Mouse (Mus musculus) midbrain, embryonic 15.5 days (tissue): ENCODE data around the gene Prkar2a. TPM values are rescaled to one million over a fixed set of nuclear protein-coding genes. Genes with fewer than 3 reads are reported as not detected.

ENCODE experiments used
- microRNA-seq: library from miRNA; unstranded; fragments of <30 nt; microRNA quantifications from one replicate; pipeline ENCODE4, GENCODE M21; 2016
- polyA plus RNA-seq: library from polyadenylated mRNA; unstranded; fragments of >200 nt; fragmentation: Nextera tagmentation; extraction: Ambion mirVana; gene quantifications from 2 replicates; pipeline ENCODE4 v1.2.1, GENCODE M21; 2015

The Prkar2a gene
- polyA plus RNA-seq, 1 experiment from 2014 or later: 67.7 TPM

Small RNA genes lying within 50 kb of the gene (microRNA-seq; reads per million reads assigned to microRNA genes)
- not detected for gene Gm26298

Other genes starting within 250 kb of the Prkar2a start
- gene Ccdc71, start 228.8 kb upstream of the Prkar2a start, polyA plus RNA-seq: 70.2 and 71.4 TPM in 2 replicates
- gene Klhdc8b, start 227.7 kb upstream of the Prkar2a start, polyA plus RNA-seq: 82.8 and 87.3 TPM in 2 replicates
- 19.1 and 22.7 TPM in 2 replicates for gene Lamb2, start 209.6 kb upstream of the Prkar2a start, polyA plus RNA-seq
- 87.1 and 94.3 TPM in 2 replicates for gene Usp19, start 198.7 kb upstream of the Prkar2a start, polyA plus RNA-seq
- gene Qars, start 181.6 kb upstream of the Prkar2a start, polyA plus RNA-seq: 64.0 and 64.6 TPM in 2 replicates
- gene Qrich1, start 172.5 kb upstream of the Prkar2a start, polyA plus RNA-seq: 132 and 133 TPM in 2 replicates
- 101 TPM in 2 replicates for gene Impdh2, start 129.0 kb upstream of the Prkar2a start, polyA plus RNA-seq
- 75.2 and 76.8 TPM in 2 replicates for gene Ndufaf3, start 121.9 kb upstream of the Prkar2a start, polyA plus RNA-seq
- 336 and 351 TPM in 2 replicates for gene Dalrd3, start 119.4 kb upstream of the Prkar2a start, polyA plus RNA-seq
- 404 and 429 TPM in 2 replicates for gene Wdr6, start 110.6 kb upstream of the Prkar2a start, polyA plus RNA-seq
- 32.7 and 38.5 TPM in 2 replicates for gene P4htm, start 91.6 kb upstream of the Prkar2a start, polyA plus RNA-seq
- gene Arih2, start 39.9 kb upstream of the Prkar2a start, polyA plus RNA-seq: 51.7 and 53.3 TPM in 2 replicates
- 43.2 and 45.1 TPM in 2 replicates for gene Slc25a20, start 27.2 kb upstream of the Prkar2a start, polyA plus RNA-seq
- gene Ip6k2, start 94.5 kb downstream of the Prkar2a start, polyA plus RNA-seq: 230 and 239 TPM in 2 replicates
- 34.9 and 38.1 TPM in 2 replicates for gene Nckipsd, start 119.1 kb downstream of the Prkar2a start, polyA plus RNA-seq
- gene Celsr3, start 137.0 kb downstream of the Prkar2a start, polyA plus RNA-seq: 19.6 and 21.3 TPM in 2 replicates
- gene Slc26a6, start 164.0 kb downstream of the Prkar2a start, polyA plus RNA-seq: 16.7 and 17.8 TPM in 2 replicates
- gene Tmem89, start 225.3 kb downstream of the Prkar2a start, polyA plus RNA-seq: 0.18 and 0.24 TPM in 2 replicates
- 443 and 465 TPM in 2 replicates for gene Uqcrc1, start 247.3 kb downstream of the Prkar2a start, polyA plus RNA-seq